Mouse (Mus musculus): Measurements from ENCODE around the gene Ssh2.

DNA sequence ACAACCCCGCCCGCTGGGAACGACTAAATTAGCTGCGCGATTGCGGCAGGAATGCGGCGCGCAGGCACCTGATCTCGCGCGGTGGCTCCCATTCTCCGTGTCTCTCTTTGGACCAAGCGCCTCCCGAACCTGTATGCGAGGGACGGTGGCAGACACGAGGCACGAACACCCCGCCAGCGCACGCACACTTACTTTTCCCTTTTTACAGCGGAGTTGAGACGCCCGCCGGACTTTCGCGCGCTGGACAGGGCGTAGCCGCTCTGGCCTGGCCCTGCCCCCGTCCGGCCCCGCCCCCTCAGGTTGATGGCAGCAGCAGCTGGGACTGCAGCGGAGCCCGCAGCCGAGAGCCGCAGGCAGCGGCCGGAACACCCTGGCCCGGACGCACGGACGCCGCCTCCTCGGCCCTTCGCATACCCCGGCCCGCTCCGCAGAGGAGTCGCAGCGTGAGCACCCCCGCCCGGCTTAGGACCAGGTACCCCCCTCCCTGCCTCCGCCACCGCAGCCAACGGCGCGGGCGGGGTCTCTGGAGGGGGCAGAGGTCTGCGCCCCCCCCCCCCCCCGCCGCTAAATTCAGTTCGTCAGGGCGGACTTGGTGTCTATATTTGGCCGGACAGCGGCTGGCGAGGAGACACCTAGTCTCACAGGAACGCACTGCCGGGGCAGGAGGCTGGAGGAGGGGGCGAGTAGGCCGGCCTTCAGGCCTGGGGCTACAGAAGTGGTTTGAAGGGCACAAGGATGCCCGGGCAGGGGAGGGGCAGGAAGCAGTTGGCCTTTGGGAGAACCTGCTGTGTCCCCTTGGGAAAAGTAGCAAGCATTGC is 246.4 kb downstream of the Ssh2 start, which contains the start of gene Coro6:
- TF ChIP-seq CTCF (IDR thresholded peaks at IDR 0.05; ENCODE audit: borderline replicate concordance, extremely low read depth, insufficient read depth, insufficient read length) (no peak), POLR2A (IDR thresholded peaks at IDR 0.05; ENCODE audit: borderline replicate concordance, extremely low read depth, insufficient read depth, insufficient read length, poor library complexity, severe bottlenecking) (no peak)

Data from brain, embryonic 14.5 days (tissue).